Mouse (Mus musculus) heart, adult 2 months (tissue): Measurements from ENCODE around the gene Gper1. TPM values are rescaled to one million over a fixed set of nuclear protein-coding genes. Genes with fewer than 3 reads are reported as not detected.
A peak's percentile ranks its signal among the peaks of the same experiment; 100 is the strongest.

ENCODE experiments used
- DNase-seq, 2 experiments: peaks; one replicate each; pipeline ENCODE4 v3.0.0; 2021
- H3K27ac ChIP-seq: fragments of 200-600 bp; 2 replicates; pipeline ENCODE4 v1.8.1; 2022
- H3K27me3 ChIP-seq: fragments of 200-500 bp; 2 replicates; pipeline ENCODE4 v1.6.1; 2012; ENCODE audit warnings: mild to moderate bottlenecking, low read length, inconsistent platforms, mixed read lengths; ENCODE audit not compliant: control insufficient read depth, insufficient read depth
- H3K36me3 ChIP-seq: fragments of 200-500 bp; 2 replicates; pipeline ENCODE4 v1.6.1; 2012; ENCODE audit warnings: low read length, inconsistent platforms; ENCODE audit not compliant: control insufficient read depth, insufficient read depth
- H3K4me1 ChIP-seq: fragments of 200-500 bp; 2 replicates; pipeline ENCODE4 v1.6.1; 2011; ENCODE audit warnings: low read length; ENCODE audit not compliant: control insufficient read depth, insufficient read depth
- H3K4me3 ChIP-seq: fragments of 200-600 bp; 2 replicates; pipeline ENCODE4 v1.8.1; 2022
- H3K79me2 ChIP-seq: fragments of 200-500 bp; replicated peaks from 2 replicates; pipeline ENCODE4 v1.6.1; 2012; ENCODE audit warnings: mild to moderate bottlenecking, inconsistent platforms, low read length, moderate library complexity, mixed read lengths; ENCODE audit not compliant: control insufficient read depth, insufficient read depth
- H3K9ac ChIP-seq: fragments of 200-500 bp; 2 replicates; pipeline ENCODE4 v1.6.1; 2012; ENCODE audit warnings: low read depth, mild to moderate bottlenecking, control low read depth, inconsistent platforms, low read length, mixed read lengths
- CTCF ChIP-seq: fragments of 200-600 bp; IDR thresholded peaks from 2 replicates; pipeline ENCODE4 v1.8.1; 2022; ENCODE audit warnings: antibody characterized with exemption, mild to moderate bottlenecking, moderate library complexity
- EP300 ChIP-seq: fragments of 200-500 bp; IDR thresholded peaks from 2 replicates; pipeline ENCODE4 v1.6.1; 2011; ENCODE audit warnings: low read depth, low read length, control low read depth; ENCODE audit not compliant: insufficient read depth
- POLR2A ChIP-seq: fragments of 200-500 bp; IDR thresholded peaks from 2 replicates; pipeline ENCODE4 v1.6.1; 2011; ENCODE audit warnings: mild to moderate bottlenecking, low read depth, low read length, control low read depth; ENCODE audit not compliant: insufficient read depth
- WGBS: fragments of 180-500 bp; shearing (Covaris S2); methylation state at CpG from one replicate; pipeline ENCODE4 v1.1.7; 2018; 5-methylcytosine and 5-hydroxymethylcytosine counted together
- intact Hi-C: fragments of 180-260 bp; cut with DNase I; formaldehyde crosslinking; loops from one replicate; pipeline ENCODE4 v1.15.1; 2025
- polyA plus RNA-seq: library from polyadenylated mRNA; depleted of rRNA; stranded (reverse); fragments of >200 nt; gene quantifications from 2 replicates; pipeline ENCODE4 v1.2.3, GENCODE M21; 2012
- total RNA-seq, 2 experiments: library from RNA; stranded (reverse); gene quantifications; 2 replicates each; pipeline ENCODE4 v1.2.3; 2021

Gene Gper1
- total and polyA plus RNA-seq, 3 experiments, result 1.4 to 2.0 (median 1.5) TPM

DNA sequence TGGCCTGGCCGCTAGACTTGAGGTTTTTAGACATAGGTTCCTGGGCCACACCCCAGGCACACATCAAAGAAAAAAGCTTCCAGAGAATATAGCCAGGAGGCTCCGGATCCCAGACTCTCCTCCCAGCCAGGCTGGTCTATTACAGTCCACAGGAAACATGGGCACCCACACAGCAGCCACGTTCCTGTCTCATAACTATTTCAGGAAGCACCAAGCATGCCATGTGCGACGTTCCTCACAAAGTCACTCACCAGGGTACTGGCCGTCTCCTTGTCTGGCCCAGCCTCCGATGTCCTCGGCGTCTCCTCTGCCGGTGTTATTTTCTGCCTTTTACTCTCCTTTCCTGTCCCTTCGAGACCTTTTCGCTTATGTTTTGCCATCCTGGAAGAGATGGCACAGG lies 32.2 kb downstream of the Gper1 start:
- WGBS, result 81% methylated on average over 12 of the region's 12 CpGs
- TF ChIP-seq POLR2A (no peak), CTCF (no peak), EP300 (no peak)

DNA sequence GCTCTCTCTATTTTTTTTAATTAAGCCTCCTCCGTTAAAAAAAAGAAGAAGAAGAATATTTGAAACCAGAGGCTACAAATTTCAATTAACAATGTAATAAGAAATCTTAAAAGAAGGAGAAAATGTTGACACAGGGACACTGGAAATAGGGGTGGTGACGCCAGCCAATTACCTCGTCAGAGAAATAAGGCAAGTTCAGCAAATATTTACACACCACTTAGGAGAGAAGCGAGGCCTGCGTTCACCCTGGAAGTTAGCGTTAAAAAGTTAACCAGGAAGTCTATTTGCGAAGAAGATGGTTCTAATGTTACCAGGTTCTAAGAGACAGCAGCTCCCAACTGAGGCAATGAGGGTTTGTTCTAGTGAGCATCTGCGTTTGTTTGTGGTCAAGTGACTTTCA lies 34.3 kb downstream of the Gper1 start:
- WGBS, result 82% methylated on average over 8 of the region's 8 CpGs
- Histone ChIP-seq H3K27me3 (no peaks in the 10 kb centered on the region), H3K9ac (no peak overlapping the region), H3K36me3 (no peaks in the 10 kb centered on the region), H3K4me1 (no peaks in the 10 kb centered on the region), H3K79me2 (no peaks in the 10 kb centered on the region), H3K4me3 (no peak overlapping the region), H3K27ac (no peak overlapping the region)
- intact Hi-C loops, result no loop called here
- TF ChIP-seq EP300 (no peak), CTCF (no peak), POLR2A (no peak)
- DNase-seq, result no peak

More for the DNA sequence above, 32.2 kb downstream of the Gper1 start:
- H3K79me2 ChIP-seq, result no peaks in the 10 kb centered on the region
- intact Hi-C loops, result no loop called here
- no peaks in the 10 kb centered on the region for H3K36me3 ChIP-seq
- no peak for DNase-seq
- no peak overlapping the region for H3K4me3 ChIP-seq
- no peak overlapping the region; the same call in 1 of the 2 replicates for H3K27ac ChIP-seq
- no peaks in the 10 kb centered on the region for H3K27me3 ChIP-seq
- H3K4me1 ChIP-seq, result no peaks in the 10 kb centered on the region
- no peak overlapping the region for H3K9ac ChIP-seq

DNA sequence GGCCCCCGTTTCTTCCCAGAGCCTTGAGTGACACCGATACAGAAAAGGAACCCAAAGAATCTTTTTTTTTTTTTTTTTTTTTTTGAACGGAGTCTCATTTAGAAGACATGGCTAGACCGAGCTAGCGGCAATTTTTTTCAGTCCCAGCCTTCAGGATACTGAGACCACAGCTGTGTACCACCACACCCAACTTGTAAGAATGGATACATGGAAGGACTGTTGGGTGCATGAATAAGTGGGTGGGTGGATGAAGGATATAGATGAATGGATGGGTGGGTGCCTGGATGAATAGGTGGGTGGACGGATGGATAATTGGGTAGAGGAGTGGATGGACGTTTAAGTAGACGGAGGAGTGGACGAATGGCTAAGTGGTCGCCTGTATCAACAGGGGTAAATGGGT lies 37.0 kb downstream of the Gper1 start:
- Histone ChIP-seq H3K4me1 (no peaks in the 10 kb centered on the region), H3K4me3 (peak overlapping the region; percentile 77), H3K36me3 (no peaks in the 10 kb centered on the region), H3K27ac (no peak overlapping the region), H3K27me3 (no peaks in the 10 kb centered on the region), H3K9ac (peak overlapping the region; percentile 66), H3K79me2 (no peaks in the 10 kb centered on the region)
- intact Hi-C loops, result loop anchor here (1.0 to 5.0 kb wide), 2 partner anchors 24 to 53 kb away; partner anchors contain the start of genes C130050O18Rik and Zfand2a
- DNase-seq, result no peak
- TF ChIP-seq POLR2A (no peak), CTCF (no peak), EP300 (no peak)
- WGBS, result 5% methylated on average over 10 of the region's 10 CpGs

DNA sequence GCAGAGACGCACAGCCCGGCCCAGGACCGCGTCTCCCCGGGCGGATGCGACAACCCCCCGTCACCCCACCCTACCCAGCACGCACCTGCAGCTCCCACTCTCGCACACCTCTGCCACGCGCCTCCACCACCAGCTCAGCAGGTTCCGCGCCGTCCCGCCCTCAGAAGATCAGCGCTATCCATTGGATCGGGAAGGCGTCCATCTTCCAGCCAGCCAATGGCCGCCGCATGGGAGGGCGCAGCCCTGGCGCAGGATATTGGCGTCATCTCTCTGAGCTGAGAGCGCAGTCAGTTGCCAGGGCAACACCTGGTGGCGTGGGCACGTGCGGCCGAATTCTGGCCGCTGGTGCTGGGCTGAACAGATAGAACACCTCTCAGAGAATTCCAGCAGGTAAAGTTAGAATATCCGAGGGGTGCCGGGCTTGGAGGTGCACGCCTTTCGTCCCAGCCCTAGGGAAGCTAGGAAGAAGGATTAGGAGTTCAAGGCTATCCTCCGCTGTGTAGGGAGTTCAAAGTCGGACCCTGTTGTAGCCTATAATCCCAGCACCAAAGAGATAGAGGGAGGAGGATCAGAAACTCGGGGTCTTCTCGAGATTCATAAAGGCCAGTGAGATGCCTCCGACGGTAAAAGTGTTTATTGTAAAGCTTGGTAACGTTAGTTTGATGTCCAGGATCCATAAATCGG lies 37.6 kb downstream of the Gper1 start, which contains the start of gene 3110082I17Rik:
Gene 3110082I17Rik, minus strand, starts transcription at position 144 of the 684 bp plus-strand sequence.
- no peaks in the 10 kb centered on the region for H3K79me2 ChIP-seq
- H3K27ac ChIP-seq, result no peak within 1 kb of the TSS
- TF ChIP-seq EP300 (peak; percentile 71; the same call in 1 of the 2 replicates), POLR2A (0 out of 2 replicates have a peak, but pooled peaks have one; percentile 22), CTCF (no peak)
- H3K4me1 ChIP-seq, result no peaks in the 10 kb centered on the region
- peak within 1 kb of the TSS; percentile 77 for H3K4me3 ChIP-seq
- H3K36me3 ChIP-seq, result no peaks in the 10 kb centered on the region
- WGBS, result 4% methylated on average over 42 of the region's 42 CpGs
- intact Hi-C loops, result loop anchor here (1.0 to 5.0 kb wide), 2 partner anchors 24 to 53 kb away; partner anchors contain the start of genes C130050O18Rik and Zfand2a
- peak; percentile 97 to 99 for DNase-seq
- H3K9ac ChIP-seq, result peak within 1 kb of the TSS; percentile 66
- no peaks in the 10 kb centered on the region for H3K27me3 ChIP-seq

- H3K4me3 ChIP-seq, result no peak overlapping the region
- no peak for DNase-seq
- WGBS, result 42% methylated on average over 4 of the region's 4 CpGs
- TF ChIP-seq CTCF (no peak), EP300 (no peak), POLR2A (no peak)
- H3K27ac ChIP-seq, result no peak overlapping the region
- no peaks in the 10 kb centered on the region for H3K36me3 ChIP-seq
- no peaks in the 10 kb centered on the region for H3K27me3 ChIP-seq
- H3K9ac ChIP-seq, result no peak overlapping the region
- intact Hi-C loops, result loop anchor here (5.0 kb wide), 3 partner anchors 58 to 183 kb away; partner anchors contain the start of gene C130050O18Rik
- H3K79me2 ChIP-seq, result no peaks in the 10 kb centered on the region
- peaks cover 1% of the 10 kb centered on the region; the same call in 1 of the 2 replicates for H3K4me1 ChIP-seq
Measured at GRCm38 (mm10) chr5:139464874-139465273, 41.9 kb downstream of the Gper1 start.

GRCm38 (mm10) chr5:139466373-139466772 lies 43.4 kb downstream of the Gper1 start:
- 63% methylated on average over 2 of the region's 2 CpGs for WGBS
- TF ChIP-seq POLR2A, result no peak
- TF ChIP-seq EP300, result no peak
- TF ChIP-seq CTCF, result no peak
- intact Hi-C loops, result loop anchor here (5.0 kb wide), 2 partner anchors 104 to 184 kb away; no protein-coding TSS in a partner anchor

More at GRCm38 (mm10) chr5:139466373-139466772, 43.4 kb downstream of the Gper1 start:
- Histone ChIP-seq H3K9ac (no peak overlapping the region), H3K36me3 (no peaks in the 10 kb centered on the region), H3K27ac (no peak overlapping the region), H3K4me1 (peaks cover 1% of the 10 kb centered on the region; the same call in 1 of the 2 replicates), H3K27me3 (no peaks in the 10 kb centered on the region), H3K79me2 (no peaks in the 10 kb centered on the region), H3K4me3 (no peak overlapping the region)
- no peak for DNase-seq
